Mouse (Mus musculus) liver, embryonic 14.5 days (tissue): Measurements from ENCODE around the gene Vezt.

Experiments
- CTCF ChIP-seq: IDR thresholded peaks from 2 replicates; pipeline ENCODE4 v1.5.1; 2016; ENCODE audit warnings: antibody characterized with exemption, low read depth, control low read depth
- EP300 ChIP-seq: IDR thresholded peaks from 2 replicates; pipeline ENCODE4 v1.6.1; 2016; ENCODE audit warnings: antibody characterized with exemption, low read depth

DNA sequence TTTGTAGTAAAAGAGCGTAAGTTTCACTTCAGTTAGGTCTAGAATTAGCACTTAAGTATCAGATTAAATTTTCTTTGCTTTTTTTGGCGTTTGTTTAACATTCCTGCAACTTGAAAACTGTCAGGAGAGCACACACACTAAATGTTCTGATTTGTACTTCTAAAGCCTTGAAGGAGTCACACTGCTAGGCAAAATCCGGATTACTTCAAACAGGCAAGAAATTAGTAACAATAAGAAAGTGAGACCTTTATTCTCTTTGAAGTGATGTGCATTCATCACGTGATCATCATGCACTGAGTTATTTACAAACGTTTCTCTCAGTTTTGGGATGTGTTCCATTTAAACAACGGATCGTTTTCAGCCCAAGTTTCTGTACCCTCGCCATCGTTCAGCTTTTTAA is 1.6 kb upstream of the Vezt start:
- TF ChIP-seq CTCF (no peak), EP300 (no peak)
